ENCODE assay signal across 7 mouse cellular contexts in the genomic region with DNA sequence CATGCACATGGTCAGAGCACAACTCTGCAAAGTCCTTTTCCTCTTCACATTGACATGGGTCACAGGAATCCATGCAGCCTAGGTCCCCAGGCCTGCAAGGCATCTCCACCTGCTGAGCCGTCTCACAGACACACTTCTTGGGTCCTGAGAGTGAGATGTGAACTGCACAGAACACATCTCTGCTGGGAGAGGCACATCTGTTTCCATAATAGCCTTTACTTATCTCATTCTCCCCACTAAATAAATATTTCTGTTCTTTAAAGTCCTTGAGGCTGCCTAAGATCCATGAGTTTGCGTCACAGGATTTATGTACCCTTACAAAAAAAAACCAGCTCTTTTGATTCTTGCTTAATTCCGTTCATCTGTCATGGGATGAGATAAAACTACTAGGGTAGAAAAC.
"Had no signal": no experiment of that assay in that cellular context is flagged by ENCODE, and none has a peak within 500 bp of the region (broad histone marks: within the 10 kb centered on the region; RNA-seq: fewer than 3 reads in every experiment).

No protein-coding gene starts in this region.

- H3K4me3 ChIP-seq: limb, embryonic 15.5 days; liver, embryonic 12.5 days; neural tube, embryonic 12.5 days had no signal

- H3K27me3 ChIP-seq: limb, embryonic 15.5 days; liver, embryonic 12.5 days; neural tube, embryonic 12.5 days had no signal

- DNase-seq: layer of hippocampus, postnatal 36 days; thymus, postnatal 4 days had no signal

- H3K36me3 ChIP-seq: limb, embryonic 15.5 days; liver, embryonic 12.5 days; neural tube, embryonic 12.5 days had no signal

- H3K9me3 ChIP-seq: limb, embryonic 15.5 days; liver, embryonic 12.5 days; neural tube, embryonic 12.5 days had no signal

- H3K27ac ChIP-seq: limb, embryonic 15.5 days; liver, embryonic 12.5 days; neural tube, embryonic 12.5 days; stomach, postnatal 0 days had no signal

- ATAC-seq: inflammation-experienced regulatory T-cells, adult 6 months; liver, embryonic 12.5 days had no signal

- H3K4me1 ChIP-seq: limb, embryonic 15.5 days had no signal

- H3K4me2 ChIP-seq: limb, embryonic 15.5 days; liver, embryonic 12.5 days; neural tube, embryonic 12.5 days had no signal

- H3K9ac ChIP-seq: limb, embryonic 15.5 days; liver, embryonic 12.5 days; neural tube, embryonic 12.5 days had no signal
